Mouse (Mus musculus): ENCODE measurements at regions not wholly inside any gene's neighbourhood (a gene's known extent, or its start where the extent isn't known, plus 50 kb on each side); places are given as distances from the start of the nearest gene placed in this dataset.

DNA sequence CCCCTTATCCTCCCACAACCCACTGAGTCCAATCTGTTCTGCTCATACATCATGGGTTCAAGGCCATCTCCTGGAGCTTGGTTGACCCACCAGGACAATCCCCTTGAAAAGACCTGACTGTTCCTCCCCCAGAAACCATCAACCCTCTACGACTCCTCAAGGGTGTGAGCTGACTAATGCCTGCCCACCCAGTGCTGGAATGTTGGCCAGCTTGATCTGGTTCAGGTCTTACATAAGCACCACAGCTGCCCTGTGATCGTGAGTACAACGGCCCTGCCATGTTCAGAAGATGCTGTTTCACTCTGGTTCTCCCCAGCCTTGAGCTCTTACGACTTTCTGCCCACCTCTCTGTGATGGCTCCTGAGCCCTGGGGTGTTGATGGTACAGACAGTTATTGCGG lies 145.9 kb downstream of the Kdr start:
- H3K79me2 ChIP-seq (ENCODE audit: control insufficient read depth, insufficient read depth) = no peaks in the 10 kb centered on the region
- H3ac ChIP-seq (ENCODE audit: control insufficient read depth, insufficient read length, low read depth) = no peak overlapping the region
- no peak overlapping the region for H3K4me3 ChIP-seq (ENCODE audit: insufficient read depth, poor library complexity, severe bottlenecking)
- peaks cover 7% of the 10 kb centered on the region for H3K27me3 ChIP-seq (ENCODE audit: control insufficient read depth, insufficient read depth, insufficient read length)
- TF ChIP-seq CTCF (IDR thresholded peaks at IDR 0.05; ENCODE audit: control insufficient read depth, insufficient read depth, insufficient read length) (no peak), MYOG (IDR thresholded peaks at IDR 0.05; ENCODE audit: control insufficient read depth, extremely low read depth, insufficient read length) (no peak), CEBPB (IDR thresholded peaks at IDR 0.05; ENCODE audit: low read depth) (no peak), USF1 (IDR thresholded peaks at IDR 0.05; ENCODE audit: low read depth) (no peak), MAX (IDR thresholded peaks at IDR 0.05) (no peak), FOSL1 (IDR thresholded peaks at IDR 0.05; ENCODE audit: insufficient read depth, low read length, poor library complexity, severe bottlenecking) (no peak), MYOD1 (IDR thresholded peaks at IDR 0.05; ENCODE audit: control insufficient read depth, insufficient read length, low read depth) (no peak)
- no peaks in the 10 kb centered on the region for H3K79me3 ChIP-seq (ENCODE audit: low read depth)
- H3K36me3 ChIP-seq (ENCODE audit: control insufficient read depth, insufficient read depth) = no peaks in the 10 kb centered on the region

DNA sequence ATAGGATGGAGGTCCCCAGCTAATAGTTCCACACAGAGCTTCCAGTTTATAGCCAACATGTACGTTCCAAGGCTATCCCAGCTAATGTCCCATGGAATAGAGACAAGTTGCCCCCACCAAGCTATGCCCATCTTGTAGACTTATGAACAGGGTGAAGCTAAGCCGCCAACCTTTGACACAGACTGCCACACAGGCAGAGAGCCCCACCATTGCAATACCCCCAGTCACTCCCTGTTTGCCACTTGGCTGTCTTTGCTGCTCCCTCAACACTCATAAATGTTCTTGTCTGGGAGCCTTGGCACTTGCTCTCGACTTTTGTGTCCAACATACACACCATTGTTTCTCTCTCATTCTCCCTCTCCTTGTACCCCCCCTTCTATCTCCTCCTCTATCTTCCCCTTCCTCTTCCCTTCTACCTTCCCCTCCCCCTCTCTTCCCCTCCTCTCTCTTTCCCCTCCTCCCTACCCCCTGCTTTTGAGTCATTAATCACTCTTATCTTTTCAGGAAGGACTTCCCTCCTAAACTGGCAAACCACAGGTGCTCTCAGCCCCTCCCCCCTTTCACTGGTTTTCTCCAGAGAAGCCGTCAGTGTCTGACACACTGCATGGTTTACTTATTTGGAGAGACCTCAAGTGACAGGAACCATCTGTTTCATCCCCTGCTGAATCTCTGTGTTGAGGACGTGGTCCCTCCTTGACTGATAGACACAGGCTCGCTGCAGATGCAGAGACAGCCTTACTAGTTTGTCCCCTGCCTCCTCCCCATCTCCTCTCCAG lies 148.2 kb downstream of the Kdr start:
- H3K79me2 ChIP-seq (ENCODE audit: control insufficient read depth, insufficient read depth) = no peaks in the 10 kb centered on the region
- no peaks in the 10 kb centered on the region for H3K36me3 ChIP-seq (ENCODE audit: control insufficient read depth, insufficient read depth)
- H3ac ChIP-seq (ENCODE audit: control insufficient read depth, insufficient read length, low read depth) = no peak overlapping the region

DNA sequence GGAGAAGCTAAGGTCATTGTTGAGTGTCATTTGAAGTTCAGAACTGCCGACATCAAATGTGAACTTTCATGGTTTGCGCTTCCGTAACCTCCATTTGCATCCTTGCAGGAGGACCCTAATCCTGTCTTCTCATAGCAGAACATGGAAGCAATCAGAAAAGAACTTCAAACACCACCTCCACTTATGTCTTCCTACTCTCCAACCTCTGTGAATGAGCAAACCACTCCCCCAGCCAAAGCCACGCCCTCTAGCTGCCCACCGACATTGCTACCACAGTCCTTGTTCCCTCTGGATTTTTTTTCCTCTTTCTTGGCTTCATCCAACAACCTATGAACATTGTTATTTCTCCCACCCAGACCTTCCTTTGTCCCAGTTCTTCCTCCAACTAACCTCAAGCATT lies 149.9 kb downstream of the Kdr start:
- Histone ChIP-seq H3K36me3 (ENCODE audit: control insufficient read depth, insufficient read depth) (no peaks in the 10 kb centered on the region), H3ac (ENCODE audit: control insufficient read depth, insufficient read length, low read depth) (no peak overlapping the region), H3K4me3 (ENCODE audit: insufficient read depth, poor library complexity, severe bottlenecking) (no peak overlapping the region), H3K79me3 (ENCODE audit: low read depth) (no peaks in the 10 kb centered on the region), H3K79me2 (ENCODE audit: control insufficient read depth, insufficient read depth) (no peaks in the 10 kb centered on the region), H3K27me3 (ENCODE audit: control insufficient read depth, insufficient read depth, insufficient read length) (no peaks in the 10 kb centered on the region)
- no peak for TF ChIP-seq MYOG (IDR thresholded peaks at IDR 0.05; ENCODE audit: control insufficient read depth, extremely low read depth, insufficient read length)
- TF ChIP-seq FOSL1 (IDR thresholded peaks at IDR 0.05; ENCODE audit: insufficient read depth, low read length, poor library complexity, severe bottlenecking) = no peak
- TF ChIP-seq CTCF (IDR thresholded peaks at IDR 0.05; ENCODE audit: control insufficient read depth, insufficient read depth, insufficient read length) = no peak
- no peak for TF ChIP-seq USF1 (IDR thresholded peaks at IDR 0.05; ENCODE audit: low read depth)
- TF ChIP-seq CEBPB (IDR thresholded peaks at IDR 0.05; ENCODE audit: low read depth) = no peak
- TF ChIP-seq MAX (IDR thresholded peaks at IDR 0.05) = no peak
- TF ChIP-seq MYOD1 (IDR thresholded peaks at IDR 0.05; ENCODE audit: control insufficient read depth, insufficient read length, low read depth) = no peak

More for the DNA sequence above, 148.2 kb downstream of the Kdr start:
- Histone ChIP-seq H3K4me3 (ENCODE audit: insufficient read depth, poor library complexity, severe bottlenecking) (no peak overlapping the region), H3K79me3 (ENCODE audit: low read depth) (no peaks in the 10 kb centered on the region), H3K27me3 (ENCODE audit: control insufficient read depth, insufficient read depth, insufficient read length) (peaks cover 4% of the 10 kb centered on the region)
- TF ChIP-seq MYOD1 (IDR thresholded peaks at IDR 0.05; ENCODE audit: control insufficient read depth, insufficient read length, low read depth) = no peak
- no peak for TF ChIP-seq MAX (IDR thresholded peaks at IDR 0.05)

DNA sequence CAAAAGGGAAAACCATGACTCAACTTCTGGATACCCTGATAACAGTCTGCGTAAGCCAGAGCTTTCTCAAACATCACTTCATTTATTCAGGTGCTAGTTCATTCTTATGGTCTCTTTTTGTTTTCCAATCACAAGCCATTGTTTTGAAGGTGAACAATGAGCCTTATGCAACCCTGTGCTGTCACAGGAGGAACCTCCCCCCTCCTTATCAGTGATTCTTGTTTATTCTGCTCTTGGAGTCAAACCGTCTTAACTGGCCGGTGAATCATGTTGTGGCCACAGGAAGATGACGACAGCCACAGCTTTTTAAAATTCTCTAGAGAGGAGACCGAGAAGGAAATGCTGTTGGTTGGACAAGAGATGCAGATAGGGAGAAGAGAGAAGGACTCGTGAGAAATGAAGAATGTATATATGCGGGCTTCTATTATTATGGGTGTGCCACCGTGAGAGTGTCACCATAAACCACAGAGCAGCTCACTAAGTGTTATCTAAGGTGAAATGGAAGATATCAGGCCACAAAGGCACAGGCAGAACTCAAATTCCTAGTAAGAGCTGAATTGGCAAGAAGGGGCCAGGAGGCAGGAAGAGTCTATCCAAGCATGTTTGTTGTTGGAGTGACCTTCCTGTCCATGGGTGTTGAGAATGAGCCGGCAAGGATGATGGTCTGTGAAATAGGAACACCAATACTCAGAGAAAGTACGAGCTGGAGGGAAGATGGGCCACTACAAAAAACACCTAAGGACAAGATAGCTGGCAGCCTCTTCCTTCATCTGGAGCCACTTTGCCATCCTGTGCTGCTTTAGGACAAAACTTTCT lies 151.8 kb downstream of the Kdr start:
- Histone ChIP-seq H3K27me3 (ENCODE audit: control insufficient read depth, insufficient read depth, insufficient read length) (no peaks in the 10 kb centered on the region), H3K79me2 (ENCODE audit: control insufficient read depth, insufficient read depth) (no peaks in the 10 kb centered on the region), H3K4me3 (ENCODE audit: insufficient read depth, poor library complexity, severe bottlenecking) (no peak overlapping the region), H3ac (ENCODE audit: control insufficient read depth, insufficient read length, low read depth) (no peak overlapping the region), H3K79me3 (ENCODE audit: low read depth) (no peaks in the 10 kb centered on the region), H3K36me3 (ENCODE audit: control insufficient read depth, insufficient read depth) (no peaks in the 10 kb centered on the region)
- TF ChIP-seq FOSL1 (IDR thresholded peaks at IDR 0.05; ENCODE audit: insufficient read depth, low read length, poor library complexity, severe bottlenecking) = no peak
- TF ChIP-seq CTCF (IDR thresholded peaks at IDR 0.05; ENCODE audit: control insufficient read depth, insufficient read depth, insufficient read length) = no peak
- no peak for TF ChIP-seq MAX (IDR thresholded peaks at IDR 0.05)
- TF ChIP-seq CEBPB (IDR thresholded peaks at IDR 0.05; ENCODE audit: low read depth) = no peak
- no peak for TF ChIP-seq MYOD1 (IDR thresholded peaks at IDR 0.05; ENCODE audit: control insufficient read depth, insufficient read length, low read depth)
- TF ChIP-seq MYOG (IDR thresholded peaks at IDR 0.05; ENCODE audit: control insufficient read depth, extremely low read depth, insufficient read length) = no peak
- no peak for TF ChIP-seq USF1 (IDR thresholded peaks at IDR 0.05; ENCODE audit: low read depth)

DNA sequence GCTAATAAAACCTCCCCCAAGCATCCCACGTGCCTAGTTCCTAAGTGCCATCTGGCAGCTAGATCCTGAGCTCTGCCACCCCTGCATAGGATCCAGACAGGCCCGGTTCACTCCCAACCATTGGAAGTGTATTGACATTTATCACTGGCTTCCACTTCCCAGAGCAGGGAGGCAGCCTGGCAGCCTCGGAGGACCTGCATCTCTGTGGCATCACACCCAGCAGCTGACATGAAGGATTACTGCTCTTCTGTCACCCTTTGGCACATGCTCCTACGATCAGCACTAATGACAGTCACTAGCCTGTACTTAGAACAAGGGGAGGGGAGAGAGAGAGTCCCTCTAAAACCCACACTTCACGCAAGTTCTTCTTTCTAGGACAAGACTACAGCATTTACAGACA lies 152.7 kb downstream of the Kdr start:
- H3K27me3 ChIP-seq (ENCODE audit: control insufficient read depth, insufficient read depth, insufficient read length) = no peaks in the 10 kb centered on the region
- TF ChIP-seq MAX (IDR thresholded peaks at IDR 0.05) (no peak), CTCF (IDR thresholded peaks at IDR 0.05; ENCODE audit: control insufficient read depth, insufficient read depth, insufficient read length) (no peak), USF1 (IDR thresholded peaks at IDR 0.05; ENCODE audit: low read depth) (no peak), FOSL1 (IDR thresholded peaks at IDR 0.05; ENCODE audit: insufficient read depth, low read length, poor library complexity, severe bottlenecking) (no peak), CEBPB (IDR thresholded peaks at IDR 0.05; ENCODE audit: low read depth) (no peak), MYOD1 (IDR thresholded peaks at IDR 0.05; ENCODE audit: control insufficient read depth, insufficient read length, low read depth) (no peak), MYOG (IDR thresholded peaks at IDR 0.05; ENCODE audit: control insufficient read depth, extremely low read depth, insufficient read length) (no peak)
- no peaks in the 10 kb centered on the region for H3K36me3 ChIP-seq (ENCODE audit: control insufficient read depth, insufficient read depth)
- no peak overlapping the region for H3ac ChIP-seq (ENCODE audit: control insufficient read depth, insufficient read length, low read depth)
- no peaks in the 10 kb centered on the region for H3K79me3 ChIP-seq (ENCODE audit: low read depth)
- no peak overlapping the region for H3K4me3 ChIP-seq (ENCODE audit: insufficient read depth, poor library complexity, severe bottlenecking)
- H3K79me2 ChIP-seq (ENCODE audit: control insufficient read depth, insufficient read depth) = no peaks in the 10 kb centered on the region
